Mouse (Mus musculus) Muller cell, postnatal 12 days (primary cell): ENCODE data around the gene Hpse2.
"Not testable (repeated sequence)": the region's sequence is repeated elsewhere in the genome, so short reads cannot be mapped to it uniquely, and the experiment has no call there.

Experiments
- DNase-seq: peaks from one replicate; pipeline ENCODE4 v3.0.0-alpha.2; 2015; ENCODE audit errors: inconsistent ontology term

Hpse2 gene

GRCm38 (mm10) chr19:42855649-42856048, 532.5 kb downstream of the Hpse2 start:
- DNase-seq, result peak; percentile 16

DNA sequence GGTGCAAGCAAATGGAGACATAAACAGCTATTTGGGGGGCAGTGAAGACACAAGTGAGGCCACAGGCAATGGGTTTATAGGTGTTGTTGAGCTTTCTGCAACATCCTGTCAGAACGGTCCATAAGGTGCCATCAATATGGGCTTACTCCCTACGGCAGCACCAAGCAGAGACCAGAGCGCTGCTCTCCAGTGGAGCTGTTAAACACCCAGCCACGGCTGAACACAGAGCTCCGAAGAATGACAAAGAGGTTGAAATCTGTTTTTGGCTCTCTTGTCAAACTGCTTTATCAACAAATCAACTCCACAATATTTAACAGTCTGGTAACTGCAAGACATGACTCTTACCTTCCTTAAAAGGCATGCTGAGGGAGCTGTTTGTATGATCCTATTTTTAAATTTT, 537.7 kb downstream of the Hpse2 start:
- no peak for DNase-seq

- no peak for DNase-seq
Measured at GRCm38 (mm10) chr19:42839621-42840294, 548.4 kb downstream of the Hpse2 start.

- DNase-seq, result no peak
Measured at GRCm38 (mm10) chr19:42839118-42839517, 549.0 kb downstream of the Hpse2 start.

- no peak for DNase-seq
Measured at GRCm38 (mm10) chr19:42838271-42838670, 549.9 kb downstream of the Hpse2 start.

DNA sequence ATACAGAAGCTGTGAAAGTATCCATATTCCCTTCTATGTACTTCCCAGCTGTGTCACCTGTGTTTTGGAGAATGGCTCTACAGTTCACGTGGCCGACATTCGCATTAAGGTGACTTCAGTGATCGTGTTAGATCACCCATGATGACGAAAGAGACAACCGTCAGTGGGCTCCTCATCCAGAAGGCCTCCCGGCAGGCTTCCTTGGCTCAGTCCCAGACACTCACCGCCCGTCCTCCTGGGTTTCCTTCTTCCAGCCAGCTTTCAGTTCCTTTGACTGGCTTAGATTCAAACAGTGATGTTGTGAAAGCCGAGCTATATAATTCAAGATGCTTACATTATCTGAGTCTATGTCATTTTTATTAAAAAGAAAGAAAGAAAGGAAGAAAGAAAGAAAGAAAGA, 550.6 kb downstream of the Hpse2 start:
- DNase-seq, result no peak

DNA sequence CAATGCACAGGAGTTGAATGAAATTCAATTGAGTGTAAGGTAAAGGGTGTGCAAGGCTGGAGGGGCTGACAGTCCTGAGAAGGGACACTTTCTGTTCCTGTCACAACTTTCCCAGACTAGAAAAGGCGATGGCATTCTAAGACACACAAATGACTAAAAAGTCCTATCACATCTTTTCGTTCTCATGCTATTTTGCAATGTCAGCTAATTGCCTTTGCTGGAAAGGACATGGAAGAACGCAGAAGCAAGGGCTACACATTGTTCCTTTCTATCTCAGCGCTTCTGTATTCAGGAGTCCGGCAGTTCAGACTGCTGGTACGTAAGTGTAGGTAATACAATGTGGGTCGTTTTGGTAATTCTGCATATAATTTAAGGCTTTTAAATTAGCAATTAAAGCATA, 555.0 kb downstream of the Hpse2 start:
- no peak for DNase-seq

GRCm38 (mm10) chr19:42832251-42832650, 555.9 kb downstream of the Hpse2 start:
- DNase-seq, result no peak

DNA sequence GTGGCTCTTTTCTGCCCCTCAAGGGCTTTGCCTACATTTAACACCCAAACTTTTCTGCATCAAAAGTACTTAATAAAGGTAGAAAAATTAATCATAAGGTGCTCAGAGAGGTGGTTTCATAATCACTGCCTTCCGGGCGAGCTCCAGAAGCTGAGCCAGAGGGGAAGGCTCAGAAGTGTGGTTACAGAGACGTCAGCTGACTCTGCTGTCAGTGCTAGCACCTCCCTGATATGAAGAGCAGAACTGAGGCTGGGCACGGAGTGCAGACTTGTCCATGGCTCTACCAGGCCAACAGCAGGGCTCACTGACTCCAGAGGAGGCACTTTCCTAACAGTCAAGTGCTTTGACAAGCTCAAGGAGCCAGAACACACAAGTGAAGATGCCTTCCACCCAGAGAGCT, 559.0 kb downstream of the Hpse2 start:
- no peak for DNase-seq

- no peak for DNase-seq
Measured at GRCm38 (mm10) chr19:42827843-42828242, 560.3 kb downstream of the Hpse2 start.

- no peak for DNase-seq
Measured at GRCm38 (mm10) chr19:42820109-42820508, 568.0 kb downstream of the Hpse2 start.

- DNase-seq, result no peak
Measured at GRCm38 (mm10) chr19:42817761-42818160, 570.4 kb downstream of the Hpse2 start.

DNA sequence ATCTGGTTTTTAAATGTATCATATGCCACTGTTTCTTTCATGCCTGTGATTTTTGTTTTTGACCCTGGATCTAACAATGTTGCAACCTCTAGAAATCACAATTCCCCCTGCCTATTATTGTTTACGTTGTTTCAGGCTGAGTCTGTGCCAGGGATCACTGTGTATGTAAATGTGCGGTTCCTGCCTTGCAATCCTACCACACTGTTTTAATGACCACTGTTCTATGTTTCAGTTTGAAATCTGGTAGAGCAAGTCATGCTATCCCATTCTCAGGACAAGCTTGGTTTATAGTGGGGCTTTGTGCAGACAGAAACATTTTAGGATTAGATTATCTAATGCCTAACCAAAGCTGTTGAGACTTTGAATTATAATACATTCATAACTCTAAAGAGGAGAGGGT, 571.9 kb downstream of the Hpse2 start:
- DNase-seq, result no peak

DNA sequence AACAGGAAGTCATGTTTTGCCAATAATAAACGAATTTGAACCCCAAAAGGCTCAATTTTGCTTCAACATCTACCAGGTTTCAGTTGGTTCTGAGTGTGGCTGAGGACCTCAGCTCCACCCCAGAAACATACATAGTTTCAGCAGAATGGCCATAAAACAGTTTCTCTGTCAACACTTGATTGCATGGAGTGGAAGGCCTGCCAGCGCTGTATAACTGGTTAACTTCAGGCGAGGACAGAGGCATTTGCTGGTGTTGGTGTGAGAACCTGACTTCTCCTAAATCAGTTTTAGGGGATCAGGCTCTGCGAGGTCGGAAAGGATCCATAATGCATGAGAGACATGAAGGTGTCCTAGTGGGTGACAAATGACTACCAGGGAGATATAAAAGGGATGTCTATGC, 578.0 kb downstream of the Hpse2 start:
- DNase-seq, result no peak

DNA sequence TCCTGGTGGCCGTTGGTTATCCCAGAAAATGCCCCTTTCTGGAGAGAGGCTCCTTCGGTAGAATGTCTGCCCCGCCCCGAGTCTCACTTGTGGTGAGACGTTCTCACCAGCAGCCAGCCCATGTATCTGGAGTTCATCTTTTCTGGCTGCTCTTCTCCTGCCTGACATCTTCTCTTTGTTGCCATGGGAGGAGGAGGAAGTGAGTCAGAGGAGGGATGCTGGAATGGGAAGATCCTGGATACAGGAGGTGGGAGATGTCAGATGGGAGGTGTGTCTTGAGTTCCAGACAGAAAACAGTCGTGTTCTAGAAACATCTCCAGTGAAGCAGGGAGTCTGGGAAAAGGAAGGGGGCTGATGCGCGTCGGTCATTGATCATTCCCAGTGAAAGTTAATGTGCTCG, 578.7 kb downstream of the Hpse2 start:
- no peak for DNase-seq

GRCm38 (mm10) chr19:42797866-42798265, 590.3 kb downstream of the Hpse2 start:
- no peak for DNase-seq

DNA sequence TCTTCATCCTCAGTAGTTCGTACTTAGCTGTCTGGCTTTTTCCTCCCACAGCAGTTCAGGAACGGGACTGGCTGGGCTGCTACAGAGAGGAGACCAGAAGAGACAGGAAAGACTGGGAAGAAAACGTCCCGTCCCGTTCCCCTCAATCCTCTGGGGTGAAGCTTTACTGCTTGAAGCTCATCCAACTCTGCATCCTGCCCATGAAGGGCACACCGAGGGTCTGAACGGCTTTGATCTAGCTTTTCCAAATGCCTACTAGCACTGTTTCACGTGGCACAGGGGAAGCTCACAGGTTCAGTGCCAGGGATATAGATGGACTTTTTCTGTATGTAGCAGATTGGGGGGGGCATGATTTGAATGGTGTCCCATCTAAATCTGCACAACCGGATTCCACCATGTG, 592.4 kb downstream of the Hpse2 start:
- DNase-seq, result no peak

DNA sequence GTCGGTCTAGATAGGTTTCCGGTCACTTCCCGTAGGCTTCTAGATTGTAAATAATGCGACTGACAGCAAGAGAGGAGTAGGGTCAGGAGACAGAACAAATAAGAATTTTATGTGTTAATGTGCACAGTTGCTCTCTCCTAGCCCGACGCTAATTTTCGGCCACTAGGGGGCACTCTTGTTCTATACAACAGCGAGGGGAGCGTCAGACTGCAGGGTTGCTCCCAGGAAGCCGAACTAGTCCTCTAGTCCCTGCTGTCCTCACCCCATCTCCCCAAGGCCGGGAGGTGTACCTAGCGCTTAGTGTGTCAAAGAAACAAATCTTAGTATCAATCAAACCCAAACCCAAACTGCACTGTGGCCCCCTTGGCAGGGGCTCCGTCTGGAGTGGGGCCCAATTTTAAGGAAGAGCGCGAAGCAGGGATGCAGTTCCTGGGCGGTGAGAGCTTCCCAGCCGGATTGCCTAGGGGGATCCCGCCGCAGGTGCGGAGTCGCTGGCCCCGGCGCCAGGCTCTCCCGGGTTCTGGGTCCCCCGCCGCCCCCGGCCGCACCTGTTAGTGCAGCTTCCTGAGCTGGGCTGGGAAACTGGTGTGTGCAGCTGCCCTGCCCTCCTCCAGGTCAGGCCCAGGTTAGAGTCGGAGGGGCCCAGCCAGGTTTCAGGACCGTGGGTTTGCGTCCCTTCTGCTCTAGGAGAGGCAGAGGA, 593.1 kb downstream of the Hpse2 start:
- DNase-seq, result peak; percentile 79

- DNase-seq, result no peak
Measured at GRCm38 (mm10) chr19:42788311-42788710, 599.8 kb downstream of the Hpse2 start.

DNA sequence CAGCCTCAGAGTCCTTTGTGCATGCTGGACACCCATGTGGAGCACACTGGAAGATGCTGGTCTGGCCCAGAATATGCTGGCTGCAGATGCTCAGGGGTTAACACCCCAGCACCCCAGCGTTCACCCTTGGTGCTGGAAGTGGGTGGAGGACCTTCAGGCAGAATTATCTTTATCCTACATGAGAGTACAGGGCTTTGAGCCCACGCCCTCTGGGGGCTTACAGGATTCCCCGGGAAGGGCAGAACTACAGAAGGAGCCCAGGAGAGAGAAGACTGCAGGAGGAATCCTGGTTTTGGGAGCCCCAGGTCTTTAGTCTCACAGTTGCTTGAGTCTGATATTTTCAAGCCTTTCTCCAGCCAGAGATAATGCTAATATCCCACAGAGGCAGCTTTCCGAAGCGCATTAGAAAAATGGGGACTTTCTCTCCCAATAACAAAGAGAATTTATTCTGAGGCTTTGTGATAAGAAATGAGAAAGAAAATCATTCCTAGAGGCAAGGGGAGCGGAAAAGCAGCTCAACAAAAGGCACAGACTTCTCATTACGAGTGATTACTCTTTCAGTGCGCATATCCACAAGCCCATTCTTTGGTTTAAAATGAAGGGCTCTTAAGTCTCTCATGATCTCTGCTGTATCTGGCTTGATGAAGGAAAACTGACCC, 602.5 kb downstream of the Hpse2 start:
- no peak for DNase-seq

DNA sequence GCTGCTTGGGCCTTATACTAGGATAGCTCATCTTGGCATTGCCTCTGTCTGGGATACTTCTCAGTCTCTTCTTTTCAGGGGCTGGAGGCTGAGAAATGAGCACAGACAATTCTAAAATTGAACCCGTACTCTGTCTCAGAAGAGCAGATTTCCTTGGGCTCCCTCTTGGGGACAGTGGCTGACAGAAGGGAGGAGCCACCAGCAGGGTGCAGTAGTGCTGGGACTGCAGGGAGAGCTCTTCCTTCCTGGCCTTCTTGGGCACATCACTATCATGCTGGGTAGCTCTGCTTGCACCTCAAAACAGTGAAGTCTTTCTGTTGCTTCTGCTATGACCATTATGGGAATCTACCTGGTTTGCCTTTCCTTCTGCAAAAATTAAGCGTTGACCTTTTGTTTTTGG, 603.0 kb downstream of the Hpse2 start:
- DNase-seq, result no peak

DNA sequence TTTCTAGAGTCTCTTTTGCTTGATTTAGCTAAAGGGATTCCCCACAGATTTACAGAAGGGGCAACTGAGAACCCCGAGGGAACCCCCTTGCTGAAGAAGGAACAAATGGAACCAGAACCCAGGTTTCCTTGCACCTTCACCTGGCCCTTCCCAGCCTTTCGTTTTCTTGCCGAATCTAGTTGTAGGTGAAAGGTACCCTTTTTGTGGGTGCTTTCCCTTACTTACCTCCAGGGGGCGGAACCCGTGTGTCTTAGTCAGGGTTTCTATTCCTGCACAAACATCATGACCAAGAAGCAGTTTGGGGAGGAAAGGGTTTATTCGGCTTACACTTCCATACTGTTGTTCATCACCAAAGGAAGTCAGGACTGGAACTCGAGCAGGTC, 608.0 kb downstream of the Hpse2 start:
- not testable (repeated sequence) for DNase-seq

DNA sequence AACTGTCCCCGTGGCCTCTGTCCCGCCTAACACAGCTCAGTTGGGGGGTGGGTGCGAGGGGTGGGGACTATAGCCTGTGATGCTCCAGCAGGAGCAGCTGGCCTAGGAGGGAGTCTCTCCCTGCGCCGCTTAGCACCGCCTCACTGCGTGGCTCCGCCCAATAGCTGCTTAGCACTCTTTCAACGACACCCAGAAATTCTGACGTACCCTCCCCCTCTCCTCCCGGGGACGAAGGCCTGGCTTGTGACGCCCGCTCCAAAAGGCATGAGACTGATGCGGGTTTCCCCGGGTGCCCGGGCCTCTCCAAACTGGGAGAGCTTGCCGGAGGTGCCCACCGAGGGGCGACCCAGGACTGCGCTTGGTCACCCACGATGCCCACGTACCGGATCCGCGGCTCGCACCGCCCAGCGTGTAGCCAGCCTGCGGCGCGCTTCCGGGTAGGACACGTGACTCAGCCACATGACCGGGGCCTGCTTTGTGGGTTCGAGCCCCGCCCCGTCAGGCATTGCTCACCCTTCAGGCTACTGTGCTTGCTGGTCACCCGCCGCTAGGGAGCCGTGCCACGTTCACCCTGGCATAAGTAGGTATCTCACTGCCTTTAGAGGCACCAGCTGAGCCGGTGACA, 608.5 kb downstream of the Hpse2 start, which contains the start of gene Hps1:
TSS of gene Hps1 (minus strand) at position 448 of the 625 bp plus-strand sequence.
- DNase-seq, result peak; percentile 97
